Mouse (Mus musculus) midbrain, embryonic 11.5 days (tissue): ENCODE measurements around the gene Col4a2. TPM values are rescaled to one million over a fixed set of nuclear protein-coding genes. Genes with fewer than 3 reads are reported as not detected.

Experiments
- ATAC-seq: fragments of 200-750 bp; cut with Nextera tagmentation; 2 replicates; pipeline ENCODE4 v1.8.0; 2017; ENCODE audit warnings: moderate TSS enrichment, moderate library complexity; ENCODE audit not compliant: low FRiP score
- DNase-seq: peaks from one replicate; pipeline ENCODE4 v3.0.0; 2015; ENCODE audit warnings: low spot score; ENCODE audit errors: missing footprints
- H3K27ac ChIP-seq: fragments of 300-500 bp; sonication (generic); 2 replicates; pipeline ENCODE4 v1.5.1; 2014; ENCODE audit warnings: low read depth, low read length
- H3K27me3 ChIP-seq: fragments of 300-500 bp; sonication (generic); 2 replicates; pipeline ENCODE4 v1.6.1; 2014; ENCODE audit warnings: mild to moderate bottlenecking, low read length, moderate library complexity, mixed read lengths; ENCODE audit not compliant: control insufficient read depth, insufficient read depth
- H3K36me3 ChIP-seq: fragments of 300-500 bp; sonication (generic); 2 replicates; pipeline ENCODE4 v1.6.1; 2014; ENCODE audit warnings: mild to moderate bottlenecking, low read length, moderate library complexity, mixed read lengths; ENCODE audit not compliant: control insufficient read depth, insufficient read depth
- H3K4me1 ChIP-seq: fragments of 300-500 bp; sonication (generic); 2 replicates; pipeline ENCODE4 v1.6.1; 2014; ENCODE audit warnings: low read length; ENCODE audit not compliant: control insufficient read depth, insufficient read depth
- H3K4me2 ChIP-seq: fragments of 300-500 bp; sonication (generic); 2 replicates; pipeline ENCODE4 v1.6.1; 2014; ENCODE audit warnings: mild to moderate bottlenecking, moderate library complexity
- H3K4me3 ChIP-seq: fragments of 300-500 bp; sonication (generic); 2 replicates; pipeline ENCODE4 v1.5.1; 2014; ENCODE audit warnings: low read depth, low read length
- H3K9ac ChIP-seq: fragments of 300-500 bp; sonication (generic); 2 replicates; pipeline ENCODE4 v1.6.1; 2014; ENCODE audit warnings: low read length
- H3K9me3 ChIP-seq: fragments of 300-500 bp; sonication (generic); 2 replicates; pipeline ENCODE4 v1.6.1; 2016; ENCODE audit warnings: low read length; ENCODE audit not compliant: control insufficient read depth
- WGBS: fragments of 180-500 bp; shearing (Covaris S2); extraction: QIAGEN DNeasy Blood & Tissue Kit; methylation state at CpG from one replicate; pipeline ENCODE4 v1.1.7; 2014; 5-methylcytosine and 5-hydroxymethylcytosine counted together
- polyA plus RNA-seq: library from polyadenylated mRNA; unstranded; fragments of >200 nt; fragmentation: Nextera tagmentation; extraction: Ambion mirVana; gene quantifications from 2 replicates; pipeline ENCODE4 v1.2.1, GENCODE M21; 2014

The Col4a2 gene
- polyA plus RNA-seq, 1 experiment from 2014 or later: 34.1 TPM

- Histone ChIP-seq H3K9me3 (no peaks in the 10 kb centered on the region), H3K4me2 (no peak overlapping the region), H3K4me1 (no peaks in the 10 kb centered on the region), H3K9ac (no peak overlapping the region), H3K27ac (no peak overlapping the region), H3K4me3 (no peak overlapping the region), H3K27me3 (no peaks in the 10 kb centered on the region), H3K36me3 (no peaks in the 10 kb centered on the region)
- DNase-seq (no peak), ATAC-seq (no peak)
- 86% methylated on average over 3 of the region's 3 CpGs for WGBS
Observed at GRCm38 (mm10) chr8:11341111-11341566, 28.5 kb downstream of the Col4a2 start.

- Histone ChIP-seq H3K27me3 (no peaks in the 10 kb centered on the region), H3K4me1 (no peaks in the 10 kb centered on the region), H3K9me3 (no peaks in the 10 kb centered on the region), H3K4me3 (no peak overlapping the region), H3K36me3 (no peaks in the 10 kb centered on the region), H3K4me2 (no peak overlapping the region), H3K9ac (no peak overlapping the region), H3K27ac (no peak overlapping the region)
- WGBS: 91% methylated on average over 9 of the region's 9 CpGs
- no peak for DNase-seq
- ATAC-seq: no peak
Observed at GRCm38 (mm10) chr8:11344459-11344858, 31.9 kb downstream of the Col4a2 start.

- Histone ChIP-seq H3K9ac (no peak overlapping the region), H3K27me3 (no peaks in the 10 kb centered on the region), H3K36me3 (no peaks in the 10 kb centered on the region), H3K4me2 (no peak overlapping the region), H3K27ac (no peak overlapping the region), H3K4me1 (no peaks in the 10 kb centered on the region), H3K9me3 (no peaks in the 10 kb centered on the region), H3K4me3 (no peak overlapping the region)
- DNase-seq: no peak
- no peak for ATAC-seq
- WGBS: 85% methylated on average over 10 of the region's 10 CpGs
Observed at GRCm38 (mm10) chr8:11346225-11346624, 33.6 kb downstream of the Col4a2 start.

- no peak for ATAC-seq
- WGBS: 84% methylated on average over 9 of the region's 9 CpGs
Observed at GRCm38 (mm10) chr8:11347699-11348098, 35.1 kb downstream of the Col4a2 start.

GRCm38 (mm10) chr8:11348622-11349021 lies 36.0 kb downstream of the Col4a2 start:
- Histone ChIP-seq H3K27me3 (no peaks in the 10 kb centered on the region), H3K9ac (no peak overlapping the region), H3K36me3 (no peaks in the 10 kb centered on the region), H3K4me3 (no peak overlapping the region), H3K4me2 (no peak overlapping the region), H3K4me1 (no peaks in the 10 kb centered on the region), H3K9me3 (no peaks in the 10 kb centered on the region), H3K27ac (no peak overlapping the region)
- ATAC-seq (no peak), DNase-seq (no peak)
- 89% methylated on average over 11 of the region's 11 CpGs for WGBS

More at GRCm38 (mm10) chr8:11347699-11348098, 35.1 kb downstream of the Col4a2 start:
- no peaks in the 10 kb centered on the region for H3K9me3 ChIP-seq
- H3K27me3 ChIP-seq: no peaks in the 10 kb centered on the region
- H3K36me3 ChIP-seq: no peaks in the 10 kb centered on the region
- no peak overlapping the region for H3K4me2 ChIP-seq
- H3K9ac ChIP-seq: no peak overlapping the region
- H3K4me1 ChIP-seq: no peaks in the 10 kb centered on the region
- no peak for DNase-seq
- H3K27ac ChIP-seq: no peak overlapping the region
- no peak overlapping the region for H3K4me3 ChIP-seq

- 90% methylated on average over 6 of the region's 6 CpGs for WGBS
- no peak overlapping the region for H3K9ac ChIP-seq
- no peaks in the 10 kb centered on the region for H3K36me3 ChIP-seq
- ATAC-seq: no peak
- H3K4me2 ChIP-seq: no peak overlapping the region
- H3K4me3 ChIP-seq: no peak overlapping the region
- H3K4me1 ChIP-seq: no peaks in the 10 kb centered on the region
- H3K27ac ChIP-seq: no peak overlapping the region
- no peaks in the 10 kb centered on the region for H3K9me3 ChIP-seq
- no peak for DNase-seq
- no peaks in the 10 kb centered on the region for H3K27me3 ChIP-seq
Observed at GRCm38 (mm10) chr8:11351355-11351754, 38.8 kb downstream of the Col4a2 start.

- 83% methylated on average over 11 of the region's 11 CpGs for WGBS
- Histone ChIP-seq H3K27me3 (no peaks in the 10 kb centered on the region), H3K9me3 (no peaks in the 10 kb centered on the region), H3K27ac (no peak overlapping the region), H3K4me3 (no peak overlapping the region), H3K9ac (no peak overlapping the region), H3K4me1 (no peaks in the 10 kb centered on the region), H3K36me3 (no peaks in the 10 kb centered on the region), H3K4me2 (no peak overlapping the region)
- ATAC-seq: no peak
- no peak for DNase-seq
Observed at GRCm38 (mm10) chr8:11352514-11352913, 39.9 kb downstream of the Col4a2 start.

- Histone ChIP-seq H3K27ac (no peak overlapping the region), H3K4me2 (no peak overlapping the region), H3K4me1 (no peaks in the 10 kb centered on the region), H3K9me3 (no peaks in the 10 kb centered on the region), H3K36me3 (no peaks in the 10 kb centered on the region), H3K4me3 (no peak overlapping the region), H3K27me3 (no peaks in the 10 kb centered on the region), H3K9ac (no peak overlapping the region)
- WGBS: 93% methylated on average over 8 of the region's 8 CpGs
- DNase-seq: no peak
- no peak for ATAC-seq
Observed at GRCm38 (mm10) chr8:11354800-11355451, 42.3 kb downstream of the Col4a2 start.

- no peak overlapping the region for H3K4me3 ChIP-seq
- no peak overlapping the region for H3K4me2 ChIP-seq
- no peak overlapping the region for H3K9ac ChIP-seq
- WGBS: 91% methylated on average over 3 of the region's 3 CpGs
- ATAC-seq (no peak), DNase-seq (no peak)
- H3K9me3 ChIP-seq: no peaks in the 10 kb centered on the region
- H3K27ac ChIP-seq: no peak overlapping the region
- no peaks in the 10 kb centered on the region for H3K36me3 ChIP-seq
- peaks cover under 1% of the 10 kb centered on the region; the same call in 1 of the 2 replicates for H3K4me1 ChIP-seq
- no peaks in the 10 kb centered on the region for H3K27me3 ChIP-seq
Observed at GRCm38 (mm10) chr8:11355900-11356299, 43.3 kb downstream of the Col4a2 start.
